Mouse (Mus musculus) ES-Bruce4 (cell line): ENCODE measurements around the gene Pus3. TPM values are rescaled to one million over a fixed set of nuclear protein-coding genes. Genes with fewer than 3 reads are reported as not detected.

ENCODE experiments used
- H3K27ac ChIP-seq: 2 replicates; pipeline ENCODE4 v1.5.1; 2012; ENCODE audit warnings: low read length, inconsistent platforms; ENCODE audit not compliant: insufficient read depth
- H3K27me3 ChIP-seq: 2 replicates; pipeline ENCODE4 v1.6.1; 2012; ENCODE audit warnings: mild to moderate bottlenecking, low read length, inconsistent platforms; ENCODE audit not compliant: control insufficient read depth, poor library complexity, insufficient read depth, severe bottlenecking
- H3K36me3 ChIP-seq: 2 replicates; pipeline ENCODE4 v1.6.1; 2012; ENCODE audit warnings: inconsistent platforms, mild to moderate bottlenecking, low read length, moderate library complexity; ENCODE audit not compliant: control insufficient read depth, poor library complexity, insufficient read depth, severe bottlenecking
- H3K4me1 ChIP-seq: one replicate; pipeline ENCODE4 v1.8.1; 2011; ENCODE audit warnings: low read length; ENCODE audit not compliant: control insufficient read depth, insufficient read depth
- H3K4me3 ChIP-seq: 2 replicates; pipeline ENCODE4 v1.5.1; 2011; ENCODE audit warnings: low read depth, mild to moderate bottlenecking, low read length
- H3K9ac ChIP-seq: 2 replicates; pipeline ENCODE4 v1.6.1; 2012; ENCODE audit warnings: low read depth, mild to moderate bottlenecking, inconsistent platforms; ENCODE audit not compliant: poor library complexity, severe bottlenecking
- H3K9me3 ChIP-seq: replicated peaks from 2 replicates; pipeline ENCODE4 v1.6.1; 2012; ENCODE audit warnings: mild to moderate bottlenecking, low read length, inconsistent platforms; ENCODE audit not compliant: control insufficient read depth, poor library complexity, insufficient read depth, severe bottlenecking
- CTCF ChIP-seq: IDR thresholded peaks from one replicate; pipeline ENCODE4 v1.8.1; 2011; ENCODE audit warnings: low read depth, low read length
- EP300 ChIP-seq: IDR thresholded peaks from 2 replicates; pipeline ENCODE4 v1.6.1; 2011; ENCODE audit warnings: low read depth, low read length; ENCODE audit not compliant: insufficient read depth
- POLR2A ChIP-seq: IDR thresholded peaks from one replicate; pipeline ENCODE4 v1.8.1; 2011; ENCODE audit warnings: low read length; ENCODE audit not compliant: insufficient read depth
- polyA plus RNA-seq: library from polyadenylated mRNA; stranded (reverse); fragments of >200 nt; gene quantifications from 2 replicates; pipeline ENCODE4 v1.2.4, GENCODE M21; 2011; ENCODE audit warnings: low read depth; ENCODE audit not compliant: missing spikeins, insufficient read depth, insufficient read length

Pus3 gene
- 16.3 and 20.3 TPM in 2 replicates for polyA plus RNA-seq

- H3K27me3 ChIP-seq = peaks cover 4% of the 10 kb centered on the region; the same call in 1 of the 2 replicates
- H3K27ac ChIP-seq = no peak within 1 kb of the TSS
- H3K9me3 ChIP-seq = no peaks in the 10 kb centered on the region
- peaks cover 14% of the 10 kb centered on the region for H3K36me3 ChIP-seq
- H3K4me1 ChIP-seq = no peaks in the 10 kb centered on the region
- H3K9ac ChIP-seq = peak within 1 kb of the TSS; percentile 89
- peak within 1 kb of the TSS; percentile 93 for H3K4me3 ChIP-seq
- TF ChIP-seq CTCF = no peak
- no peak for TF ChIP-seq POLR2A
- TF ChIP-seq EP300 = no peak
These were observed at the start of gene Pus3, which contains the start of gene Ddx25 for GRCm38 (mm10) chr9:35558257-35559008. Gene Pus3 (plus strand): TSS chr9:35558595. Gene Ddx25 (minus strand): TSS chr9:35558528.

GRCm38 (mm10) chr9:35513900-35514299 is 44.5 kb upstream of the Pus3 start:
- Histone ChIP-seq H3K4me3 (no peak overlapping the region), H3K27ac (no peak overlapping the region), H3K36me3 (no peaks in the 10 kb centered on the region), H3K27me3 (no peaks in the 10 kb centered on the region), H3K9me3 (no peaks in the 10 kb centered on the region), H3K9ac (no peak overlapping the region), H3K4me1 (no peaks in the 10 kb centered on the region)
- TF ChIP-seq CTCF (no peak), POLR2A (no peak), EP300 (no peak)

- H3K9me3 ChIP-seq = no peaks in the 10 kb centered on the region
These were observed 42.2 kb upstream of the Pus3 start for GRCm38 (mm10) chr9:35516182-35516581.

GRCm38 (mm10) chr9:35516711-35517110 is 41.7 kb upstream of the Pus3 start:
- H3K36me3 ChIP-seq = no peaks in the 10 kb centered on the region
- no peaks in the 10 kb centered on the region for H3K27me3 ChIP-seq
- no peak overlapping the region for H3K4me3 ChIP-seq
- TF ChIP-seq POLR2A (no peak), EP300 (no peak), CTCF (no peak)
- no peak overlapping the region for H3K27ac ChIP-seq
- H3K4me1 ChIP-seq = no peaks in the 10 kb centered on the region
- no peak overlapping the region for H3K9ac ChIP-seq
- H3K9me3 ChIP-seq = no peaks in the 10 kb centered on the region

More at GRCm38 (mm10) chr9:35516182-35516581, 42.2 kb upstream of the Pus3 start:
- Histone ChIP-seq H3K36me3 (no peaks in the 10 kb centered on the region), H3K4me3 (no peak overlapping the region), H3K27ac (no peak overlapping the region), H3K4me1 (no peaks in the 10 kb centered on the region), H3K9ac (no peak overlapping the region), H3K27me3 (no peaks in the 10 kb centered on the region)
- TF ChIP-seq EP300 = no peak
- TF ChIP-seq CTCF = no peak
- TF ChIP-seq POLR2A = no peak

- H3K9me3 ChIP-seq = no peaks in the 10 kb centered on the region
- H3K4me1 ChIP-seq = no peaks in the 10 kb centered on the region
- TF ChIP-seq POLR2A (no peak), CTCF (no peak), EP300 (no peak)
- no peak within 1 kb of the TSS for H3K9ac ChIP-seq
- no peak within 1 kb of the TSS for H3K27ac ChIP-seq
- H3K36me3 ChIP-seq = no peaks in the 10 kb centered on the region
- H3K4me3 ChIP-seq = no peak within 1 kb of the TSS
- H3K27me3 ChIP-seq = no peaks in the 10 kb centered on the region
These were observed 40.2 kb upstream of the Pus3 start, which contains the start of gene Gm1113 for GRCm38 (mm10) chr9:35518169-35518568. Gene Gm1113 (minus strand): TSS chr9:35518269.
